Mouse (Mus musculus): ENCODE measurements around the gene Ephb1.

DNA sequence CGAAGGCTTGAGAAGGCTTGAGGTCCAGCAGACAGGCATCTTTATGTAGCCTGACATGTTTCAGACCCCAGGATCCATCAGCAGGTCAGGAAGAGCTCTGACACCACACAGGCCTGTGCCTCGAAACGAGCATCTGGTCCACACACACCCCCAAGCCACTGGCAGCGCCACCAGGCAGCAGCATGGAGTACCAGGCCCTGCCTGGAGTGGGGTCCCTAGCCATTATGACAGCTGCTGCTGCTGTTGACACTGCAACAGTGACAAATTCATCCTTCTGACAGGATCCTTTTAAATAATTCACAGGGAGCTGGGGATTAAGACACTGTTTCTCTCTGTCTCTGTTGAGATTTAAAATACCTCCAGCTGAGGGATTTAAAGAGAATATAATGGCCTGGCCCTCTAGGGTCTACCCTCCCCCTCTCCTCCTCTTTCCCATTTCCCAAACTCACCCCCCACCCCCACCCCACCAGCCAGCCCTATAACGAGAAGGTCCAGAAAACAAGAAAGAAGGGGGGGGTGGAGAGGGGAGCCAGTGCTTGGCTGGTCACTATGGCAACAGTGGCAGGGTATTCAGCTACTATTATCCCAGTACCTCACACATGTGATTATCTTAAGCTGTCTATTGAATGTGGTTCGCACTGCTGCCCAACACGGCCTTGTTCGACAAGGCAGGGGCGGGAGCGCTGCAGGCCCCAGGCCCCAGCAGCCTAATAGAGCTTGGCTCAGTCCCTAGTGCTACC is 143.0 kb downstream of the Ephb1 start:
- TF ChIP-seq CTCF (IDR thresholded peaks at IDR 0.05; ENCODE audit: borderline replicate concordance, insufficient read depth, low read depth, low read length) (no peak), POLR2A (IDR thresholded peaks at IDR 0.05; ENCODE audit: borderline replicate concordance, insufficient read depth, low read length) (no peak)

Measured in cerebellum, adult 2 months (tissue).